Mouse (Mus musculus) layer of hippocampus, postnatal 10 days (tissue): ENCODE measurements around the gene Fdps. TPM values are rescaled to one million over a fixed set of nuclear protein-coding genes. Genes with fewer than 3 reads are reported as not detected.
"Not testable (repeated sequence)": the region's sequence is repeated elsewhere in the genome, so short reads cannot be mapped to it uniquely, and the experiment has no call there.

Experiments
- DNase-seq, 2 experiments: peaks; one replicate each; pipeline ENCODE4 v3.0.0; 2021; ENCODE audit warnings: low spot score in 2 of 2
- total RNA-seq, 2 experiments: library from RNA; stranded (reverse); gene quantifications; 2 replicates each; pipeline ENCODE4 v1.2.3; 2021

Gene Fdps
- total RNA-seq, 2 experiments from 2014 or later: 159 to 162 TPM

- no peak for DNase-seq
Measured at GRCm38 (mm10) chr3:89102495-89103290, 934 bp upstream of the Fdps start.

DNA sequence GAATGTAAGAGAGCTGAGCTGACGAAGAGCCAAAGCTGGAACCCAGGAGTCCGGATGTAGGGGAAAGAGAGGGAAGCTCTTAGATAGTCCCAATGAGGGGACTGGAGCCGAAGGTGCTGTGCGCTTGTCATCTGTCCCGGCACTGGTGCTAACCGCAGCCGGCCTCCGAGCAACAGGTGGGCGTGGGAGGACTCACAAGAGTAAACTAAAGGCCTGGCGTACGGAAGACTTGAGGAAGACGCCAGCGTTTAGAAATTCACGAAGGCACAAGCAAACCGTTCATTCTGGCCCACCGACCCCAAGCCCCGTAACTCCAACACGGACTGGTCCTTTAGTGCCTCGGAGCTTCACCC, 324 bp downstream of the Fdps start:
- DNase-seq: no peak

DNA sequence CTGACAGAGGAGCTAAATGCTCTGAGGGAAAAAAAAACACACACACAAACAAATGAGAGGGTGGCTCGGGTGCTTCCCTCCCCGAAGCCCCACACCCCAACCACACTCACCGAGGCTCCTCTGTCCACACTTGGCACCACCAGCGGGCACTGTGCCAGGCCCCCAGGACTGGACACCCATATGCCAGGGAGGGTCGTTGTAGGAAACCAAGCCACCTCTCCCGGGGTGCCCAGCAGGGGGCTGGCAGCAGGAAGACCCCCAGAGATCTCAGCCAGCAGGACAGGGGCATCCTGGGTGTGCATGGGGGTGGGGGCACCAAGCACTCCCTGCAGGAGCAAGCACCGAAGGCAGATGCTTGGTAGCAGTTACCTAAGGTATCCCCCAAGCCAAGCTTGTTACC, 948 bp downstream of the Fdps start, which contains the start of gene Gm43738:
TSS of gene Gm43738 (minus strand) at position 289 of the 400 bp plus-strand sequence.
- DNase-seq: peak in 1 of 2 experiments; percentile 49

DNA sequence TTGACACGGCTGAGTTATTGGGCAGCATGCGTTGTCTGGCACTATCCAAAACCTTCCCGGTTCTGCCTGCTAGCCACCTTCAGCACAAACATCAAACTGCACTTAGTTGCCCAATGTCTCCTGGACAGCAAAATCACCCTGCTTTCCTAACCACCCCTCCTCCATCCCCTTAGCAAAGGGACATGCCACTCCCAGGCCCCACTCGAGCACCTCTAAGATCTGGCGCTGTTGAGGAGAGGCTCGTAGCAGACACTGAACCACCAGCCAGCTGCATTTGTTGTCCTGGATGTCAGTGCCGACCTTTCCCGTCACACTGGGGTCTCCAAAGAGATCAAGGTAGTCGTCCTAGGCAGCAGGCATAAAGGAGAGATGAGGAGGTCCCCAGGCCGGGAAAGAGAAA, 7.7 kb downstream of the Fdps start:
- no peak for DNase-seq

GRCm38 (mm10) chr3:89093175-89093574, 8.6 kb downstream of the Fdps start, which contains the start of gene Rusc1:
Rusc1 (minus strand) TSS chr3:89093311.
- peak; percentile 86 to 92 for DNase-seq

- no peak for DNase-seq
Measured at GRCm38 (mm10) chr3:89092509-89093090, 9.2 kb downstream of the Fdps start.

GRCm38 (mm10) chr3:89091811-89092508, 9.8 kb downstream of the Fdps start:
- DNase-seq: no peak

- DNase-seq: peak; percentile 86 to 90
Measured at GRCm38 (mm10) chr3:89090694-89091655, 10.8 kb downstream of the Fdps start.

- peak; percentile 72 to 82 for DNase-seq
Measured at GRCm38 (mm10) chr3:89089882-89090591, 11.7 kb downstream of the Fdps start.

GRCm38 (mm10) chr3:89088974-89089373, 12.8 kb downstream of the Fdps start:
- no peak for DNase-seq

- DNase-seq: peak; percentile 85 to 87
Measured at GRCm38 (mm10) chr3:89087338-89088110, 14.2 kb downstream of the Fdps start.

GRCm38 (mm10) chr3:89084654-89085190, 17.0 kb downstream of the Fdps start:
- no peak for DNase-seq

- no peak for DNase-seq
Measured at GRCm38 (mm10) chr3:89084133-89084532, 17.6 kb downstream of the Fdps start.

GRCm38 (mm10) chr3:89082287-89082686, 19.5 kb downstream of the Fdps start:
- not testable (repeated sequence) for DNase-seq

GRCm38 (mm10) chr3:89077383-89077782, 24.4 kb downstream of the Fdps start:
- no peak for DNase-seq

DNA sequence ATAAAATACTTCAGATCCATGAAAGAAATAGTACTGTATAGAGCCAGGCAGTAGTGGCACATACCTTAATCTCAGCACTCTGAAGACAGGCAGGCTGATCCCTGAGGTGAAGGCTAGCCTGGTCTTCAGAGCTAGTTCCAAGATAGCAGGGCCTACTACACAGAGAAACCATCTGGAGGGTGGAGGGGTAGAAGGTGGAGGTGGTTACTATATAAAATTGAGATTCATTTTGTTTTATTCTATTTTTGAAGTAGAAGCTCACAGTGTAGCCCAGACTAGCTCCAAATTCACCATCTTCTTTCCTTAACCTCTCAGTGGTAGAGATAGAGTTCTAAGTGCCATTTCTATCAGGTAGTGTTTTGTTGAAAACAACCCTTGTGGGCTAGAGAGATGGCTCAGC, 34.5 kb downstream of the Fdps start:
- DNase-seq: no peak

DNA sequence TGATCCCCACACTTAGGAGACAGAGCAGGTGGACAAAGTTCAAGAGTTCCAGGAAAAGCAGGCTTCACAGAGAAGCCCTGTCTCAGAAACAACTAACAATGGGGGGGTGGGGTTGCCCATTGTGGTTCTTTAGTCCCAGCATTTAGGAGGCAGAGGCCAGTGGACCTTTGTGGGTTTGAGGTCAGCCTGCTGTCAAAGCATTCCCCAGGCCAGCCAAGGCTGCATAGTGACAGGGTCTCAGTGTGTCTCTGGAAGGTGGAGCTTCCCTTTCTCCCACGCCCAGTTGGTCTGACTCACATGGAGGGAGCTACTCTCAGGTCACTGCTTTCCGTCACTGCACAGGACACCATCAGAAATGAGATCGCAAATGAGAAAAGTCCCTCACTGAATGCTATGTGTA, 40.1 kb downstream of the Fdps start:
- DNase-seq: no peak

DNA sequence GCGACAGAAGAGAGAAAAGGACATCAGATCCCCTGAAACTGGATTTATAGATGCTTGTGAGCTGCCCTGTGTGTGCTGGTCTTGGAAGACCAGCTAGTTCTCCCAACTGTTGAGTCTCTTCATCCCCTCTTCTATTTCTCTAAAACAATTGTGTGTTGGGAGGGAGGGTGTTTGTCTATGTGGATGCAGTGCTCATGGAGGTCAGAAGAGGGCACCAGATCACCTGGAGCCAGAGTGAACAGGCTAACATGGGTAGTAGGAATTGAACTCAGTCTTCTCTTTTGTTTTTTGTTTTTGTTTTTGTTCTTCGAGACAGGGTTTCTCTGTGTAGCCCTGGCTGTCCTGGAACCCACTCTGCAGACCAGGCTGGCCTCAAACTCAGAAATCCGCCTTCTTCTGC, 43.0 kb downstream of the Fdps start:
- DNase-seq: peak; percentile 21 to 29

GRCm38 (mm10) chr3:89058361-89058760, 43.4 kb downstream of the Fdps start:
- no peak for DNase-seq
